In genomic region chr11:70239541-70240279, GRCm38 (mm10) we compare ENCODE assay signal across 8 mouse cellular contexts. TPM values are rescaled to one million over a fixed set of nuclear protein-coding genes. Genes with fewer than 3 reads are reported as not detected.
DNase-seq lines count a peak whose midpoint lies in the region; ATAC-seq lines count a peak whose summit lies in the region.

Gene Gm21988 (minus strand): TSS chr11:70239830.
Gene Rnasek (minus strand): TSS chr11:70239842.

- peak; percentile 92 for DNase-seq in ZHBTc4 (ENCODE audit: low read depth, low spot score)
- peak; percentile 66 for DNase-seq in gastrocnemius, postnatal 10 days
- peak; percentile 80 to 83 for DNase-seq in left cerebral cortex, postnatal 10 days (ENCODE audit: extremely low spot score in 1 of 2, low spot score in 2 of 2)
- DNase-seq in right cerebral cortex, postnatal 10 days (ENCODE audit: low spot score in 2 of 2): peak; percentile 85 to 93
- peak; percentile 76 to 78 for DNase-seq in urinary bladder, postnatal 36 days (ENCODE audit: low spot score in 2 of 2)

- intact Hi-C loops in left cerebral cortex, postnatal 10 days (cut with DNase I): no loop called here

- ATAC-seq in common myeloid progenitor, adult 5-6 weeks (replicated peaks; ENCODE audit: low read depth, poor library complexity, severe bottlenecking): peak; percentile 43
- ATAC-seq in inflammation-experienced regulatory T-cells, adult 6 months: peak; percentile 61
- peak; percentile 21 for ATAC-seq in megakaryocyte progenitor cell, adult 5-6 weeks (replicated peaks; ENCODE audit: poor library complexity)

RNA-seq across cellular contexts. Expression of gene Gm21988, which starts in this region (rescaled TPM):
- not detected in 2 replicates for total RNA-seq in common myeloid progenitor, adult 5-6 weeks (2017)
- total RNA-seq in gastrocnemius, postnatal 10 days (2021): 1 to 10 TPM; 2.8 to 3.8 TPM
- polyA plus RNA-seq in inflammation-experienced regulatory T-cells, adult 6 months (2017; shearing (Covaris generic)): 10 to 100 TPM in 1 of 3 experiments, 1 to 10 TPM in 2; 2.7 to 11.1 (median 6.1) TPM
- 1 to 10 TPM; 6.0 to 8.7 TPM for total RNA-seq in left cerebral cortex, postnatal 10 days (2021)
- total RNA-seq in megakaryocyte progenitor cell, adult 5-6 weeks (2015): 3.4 and 4.1 TPM in 2 replicates
- total RNA-seq in megakaryocyte progenitor cell, adult 5-6 weeks (2017): 0.10 and 2.4 TPM in 2 replicates

RNA-seq across cellular contexts. Expression of gene Rnasek, which starts in this region (rescaled TPM):
- 25.7 and 49.9 TPM in 2 replicates for total RNA-seq in common myeloid progenitor, adult 5-6 weeks (2017)
- total RNA-seq in gastrocnemius, postnatal 10 days (2021): 10 to 100 TPM; 91.1 to 93.0 TPM
- 100 to 1,000 TPM; 207 to 275 (median 255) TPM for polyA plus RNA-seq in inflammation-experienced regulatory T-cells, adult 6 months (2017; shearing (Covaris generic))
- total RNA-seq in left cerebral cortex, postnatal 10 days (2021): 100 to 1,000 TPM; 279 to 285 TPM
- total RNA-seq in megakaryocyte progenitor cell, adult 5-6 weeks (2015): 134 and 151 TPM in 2 replicates
- total RNA-seq in megakaryocyte progenitor cell, adult 5-6 weeks (2017): 19.3 and 29.4 TPM in 2 replicates

Comparison
In these comparisons a context has a peak if more than half of its experiments do, and no peak if none do; other contexts are left out.
1. Peak in every context shown above with its lines: DNase-seq and ATAC-seq.